Mouse (Mus musculus) lung, postnatal 14 days (tissue): ENCODE measurements around the gene Cox17.

Experiments used
- DNase-seq: peaks from one replicate; pipeline ENCODE4 v3.0.0; 2021

Gene Cox17

GRCm38 (mm10) chr16:38373439-38373838, 26.6 kb downstream of the Cox17 start:
- no peak for DNase-seq

- DNase-seq, result no peak
Measured at GRCm38 (mm10) chr16:38373941-38374340, 27.1 kb downstream of the Cox17 start.

- DNase-seq, result no peak
Measured at GRCm38 (mm10) chr16:38374379-38375140, 27.8 kb downstream of the Cox17 start.

GRCm38 (mm10) chr16:38375182-38375581, 28.4 kb downstream of the Cox17 start:
- no peak for DNase-seq

DNA sequence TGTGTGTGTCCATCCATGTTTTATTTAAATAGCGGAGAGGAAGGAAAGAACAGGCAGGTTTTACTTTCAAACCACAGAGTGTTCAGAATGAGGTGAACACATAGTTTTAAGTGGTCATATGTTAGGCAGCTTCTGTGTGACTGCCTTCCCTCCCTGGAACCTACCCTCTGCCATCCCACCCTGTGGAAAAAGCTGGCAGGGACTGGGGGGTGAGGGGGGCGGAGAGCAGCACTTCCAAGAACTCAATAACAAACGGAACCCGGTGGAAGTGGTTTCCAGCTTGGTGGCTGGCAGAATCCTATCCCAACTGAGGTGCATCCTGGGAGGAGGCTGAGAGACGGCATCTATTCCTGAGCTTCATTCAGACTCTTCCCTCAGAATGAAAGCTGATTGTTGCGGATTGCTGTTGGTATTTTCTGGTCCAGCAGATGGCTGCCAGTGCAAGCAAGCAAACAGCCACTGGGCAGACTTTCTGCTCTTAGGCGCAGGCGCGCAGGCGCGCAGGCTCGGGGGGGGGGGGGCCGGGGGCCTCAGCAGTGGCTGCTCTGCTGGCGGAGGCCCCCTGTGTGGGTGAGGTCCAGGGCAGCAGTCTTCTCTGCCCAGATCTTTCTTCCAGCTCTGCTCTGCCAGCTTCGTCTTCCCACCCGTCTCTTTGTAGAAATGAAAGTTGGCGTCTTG, 29.5 kb downstream of the Cox17 start:
- DNase-seq, result peak; percentile 37

- DNase-seq, result no peak
Measured at GRCm38 (mm10) chr16:38376841-38377249, 30.1 kb downstream of the Cox17 start.

DNA sequence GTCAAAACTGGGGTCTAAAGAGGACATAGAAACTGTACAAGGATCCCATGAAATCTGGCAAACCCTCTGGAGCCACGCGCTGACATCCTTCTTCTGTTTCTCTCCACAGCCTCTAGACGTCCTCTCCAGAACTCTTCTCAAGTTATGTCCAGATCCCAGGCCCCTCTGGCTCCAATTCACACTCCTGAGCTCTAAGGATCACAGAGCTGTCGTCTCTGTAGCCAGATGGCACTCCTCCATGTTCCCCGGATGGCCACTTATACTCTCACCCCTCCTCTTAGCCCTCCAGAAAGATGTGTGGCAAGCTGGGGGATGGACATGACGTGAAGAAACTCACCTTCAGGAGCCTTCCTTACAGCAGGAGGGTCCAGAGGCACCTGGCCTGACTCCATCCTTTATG, 30.8 kb downstream of the Cox17 start:
- DNase-seq, result no peak

- no peak for DNase-seq
Measured at GRCm38 (mm10) chr16:38378591-38378990, 31.8 kb downstream of the Cox17 start.

DNA sequence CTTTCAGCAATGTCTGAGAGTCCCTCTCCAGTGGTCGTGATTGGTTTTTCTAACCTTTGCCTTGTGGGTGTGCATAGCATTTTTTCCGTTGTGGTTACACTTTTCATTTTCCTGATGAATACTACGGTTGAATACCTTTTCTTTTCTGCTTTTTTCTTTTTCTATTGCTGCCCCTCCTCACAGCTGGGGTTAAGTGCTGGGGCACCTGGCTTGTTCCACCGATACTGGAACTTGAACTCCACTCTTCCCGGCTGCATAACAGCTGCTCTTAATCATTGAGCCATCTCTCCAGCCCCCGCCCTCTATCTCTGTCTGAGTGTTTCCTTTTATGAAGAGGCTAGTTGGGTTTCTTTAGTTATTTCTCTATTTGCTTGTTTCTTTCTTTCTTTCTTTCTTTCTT, 32.3 kb downstream of the Cox17 start:
- DNase-seq, result no peak

- DNase-seq, result no peak
Measured at GRCm38 (mm10) chr16:38379493-38379892, 32.7 kb downstream of the Cox17 start.

GRCm38 (mm10) chr16:38379926-38380325, 33.1 kb downstream of the Cox17 start:
- DNase-seq, result no peak

- DNase-seq, result no peak
Measured at GRCm38 (mm10) chr16:38383683-38384082, 36.9 kb downstream of the Cox17 start.

DNA sequence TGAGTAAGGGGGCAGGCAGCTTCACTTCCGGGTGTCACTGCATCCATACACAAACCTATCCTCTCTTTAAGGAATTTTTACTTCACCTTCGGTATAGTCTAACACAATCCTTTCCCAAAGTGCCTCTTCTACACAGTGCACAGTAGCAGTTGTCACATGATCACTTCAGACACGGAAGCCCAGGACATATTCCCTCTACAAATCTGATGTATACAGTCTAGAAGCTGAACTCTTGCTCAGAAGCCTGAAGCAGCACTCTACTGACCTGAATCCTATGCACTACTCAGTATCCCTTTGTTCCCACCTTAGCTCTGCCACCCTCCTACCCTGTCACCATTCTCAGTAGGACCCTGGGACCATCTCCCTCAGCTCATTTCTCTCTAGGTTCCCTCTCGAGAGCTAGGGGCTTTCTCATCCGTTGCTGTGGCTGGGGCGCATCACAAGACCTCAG, 38.4 kb downstream of the Cox17 start:
- no peak for DNase-seq

DNA sequence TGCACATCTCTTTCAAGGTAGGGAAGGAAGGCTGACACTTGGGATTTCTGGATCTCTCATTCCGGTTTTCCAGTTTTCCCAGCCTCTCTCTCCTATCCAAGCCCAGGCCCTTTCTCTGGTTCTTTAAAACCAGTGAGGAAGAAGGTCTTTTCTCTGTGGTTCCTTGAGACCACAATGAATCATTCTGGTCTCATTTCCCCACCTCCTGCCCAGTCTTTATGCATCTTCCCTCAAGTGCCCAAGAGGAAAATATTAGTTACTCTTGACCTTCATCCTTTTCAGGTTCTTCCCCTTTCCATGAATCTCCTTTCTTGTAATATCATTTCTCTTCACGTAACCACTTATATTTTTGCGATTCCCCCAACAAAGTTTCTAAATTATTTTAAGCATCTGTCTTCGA, 38.9 kb downstream of the Cox17 start:
- no peak for DNase-seq

DNA sequence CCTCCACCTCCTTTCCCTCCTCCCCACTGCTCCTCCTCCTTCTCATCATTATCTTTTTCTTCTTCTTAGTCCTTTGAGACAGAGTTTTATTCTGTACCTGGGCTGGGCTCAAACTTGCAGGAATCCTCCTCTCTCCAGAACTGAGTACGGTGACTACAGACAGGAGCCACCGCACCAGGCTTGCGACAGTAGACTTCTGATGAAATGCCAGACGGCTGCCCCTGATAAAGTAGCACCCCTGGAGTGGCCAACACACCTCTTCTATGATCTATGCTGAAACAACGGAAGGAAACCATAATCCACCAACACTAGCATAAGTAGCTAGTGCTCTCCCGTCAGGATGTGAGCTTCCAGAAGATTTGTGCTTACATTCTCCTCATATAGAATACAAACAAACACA, 40.6 kb downstream of the Cox17 start:
- DNase-seq, result no peak

- DNase-seq, result no peak
Measured at GRCm38 (mm10) chr16:38388757-38389156, 42.0 kb downstream of the Cox17 start.

DNA sequence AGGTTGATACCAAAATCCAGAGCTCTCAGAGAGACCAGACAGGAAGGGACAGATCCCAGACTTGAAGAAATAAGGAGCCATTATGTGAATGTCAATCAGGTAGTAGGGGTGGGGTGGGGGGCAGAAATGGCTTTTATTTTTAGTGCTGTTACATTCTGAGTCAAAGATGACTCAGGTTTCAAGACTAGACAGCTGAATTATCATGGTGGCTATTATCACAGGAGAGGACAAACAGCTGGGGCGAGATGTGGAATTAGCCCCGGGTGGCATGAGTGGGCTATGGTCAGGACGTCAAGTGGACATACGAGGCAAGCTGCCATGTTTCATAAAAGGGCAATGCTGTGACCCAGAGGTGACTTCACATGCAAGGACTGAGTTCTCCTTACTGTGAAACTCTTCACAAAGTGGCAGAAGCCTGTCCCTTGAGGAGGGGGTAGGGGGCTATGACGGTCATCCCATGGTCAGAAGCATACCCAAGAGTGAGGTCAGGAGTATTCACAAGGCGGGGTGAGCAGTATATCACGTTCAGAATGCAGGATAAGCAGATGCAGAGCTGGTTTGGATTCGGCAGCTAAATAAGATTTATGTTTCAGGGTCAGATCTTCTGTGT, 42.6 kb downstream of the Cox17 start:
- no peak for DNase-seq

DNA sequence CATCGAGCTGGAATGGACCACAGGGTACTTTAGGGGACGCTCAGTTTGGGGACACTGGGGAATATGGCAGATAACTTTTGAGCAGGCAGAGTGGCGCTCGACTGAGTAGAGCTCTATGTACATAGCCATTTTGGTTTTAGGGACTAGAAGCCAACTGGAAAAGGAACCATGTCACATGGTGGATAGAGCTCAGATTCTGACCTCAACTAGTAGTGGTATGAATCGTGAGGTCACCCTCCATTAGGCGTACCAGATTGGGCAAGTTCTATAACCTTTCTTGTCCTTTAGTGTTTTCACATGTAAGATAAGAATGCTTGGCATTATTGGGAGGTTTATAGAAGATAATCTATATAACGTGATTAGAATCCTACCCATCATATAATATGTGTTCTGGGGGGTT, 43.5 kb downstream of the Cox17 start:
- DNase-seq, result no peak

DNA sequence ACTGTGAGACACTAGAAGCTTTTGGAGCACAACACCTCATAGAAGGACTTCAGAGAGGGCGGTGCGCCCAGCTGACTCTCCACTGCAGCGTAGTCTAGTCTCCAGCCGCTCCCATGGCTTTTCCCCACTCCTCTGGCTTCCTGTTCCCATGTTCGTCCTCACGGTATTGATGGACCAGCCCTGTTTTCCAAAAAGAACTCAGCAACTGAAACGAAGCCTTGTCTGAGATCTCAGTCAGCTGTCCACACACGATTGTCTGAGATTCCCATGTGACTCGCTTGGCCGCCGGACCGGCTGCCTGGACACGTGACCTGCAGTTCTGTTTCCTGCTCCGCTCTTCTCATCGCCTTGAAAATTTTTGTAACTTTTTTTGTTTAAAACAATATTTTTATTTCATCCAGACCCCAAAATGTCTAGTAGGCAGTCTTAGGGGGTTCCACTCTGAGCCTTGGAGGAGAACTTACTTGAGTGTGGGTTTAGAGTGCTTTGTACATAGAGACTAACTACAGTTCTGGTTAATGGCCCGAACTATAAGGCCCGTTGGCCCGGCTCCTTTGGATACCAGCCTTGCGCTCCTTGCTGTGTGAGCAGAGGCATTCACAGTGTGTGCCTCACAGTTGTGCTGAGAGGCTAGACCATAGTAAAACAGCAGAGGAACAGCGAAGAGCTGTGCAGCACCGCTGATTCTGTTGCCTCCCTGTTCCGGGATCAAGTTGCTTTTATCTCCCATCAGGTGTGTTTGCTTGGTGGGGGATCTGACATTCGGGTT, 45.5 kb downstream of the Cox17 start:
- peak; percentile 34 for DNase-seq

GRCm38 (mm10) chr16:38394191-38394618, 47.4 kb downstream of the Cox17 start:
- no peak for DNase-seq

DNA sequence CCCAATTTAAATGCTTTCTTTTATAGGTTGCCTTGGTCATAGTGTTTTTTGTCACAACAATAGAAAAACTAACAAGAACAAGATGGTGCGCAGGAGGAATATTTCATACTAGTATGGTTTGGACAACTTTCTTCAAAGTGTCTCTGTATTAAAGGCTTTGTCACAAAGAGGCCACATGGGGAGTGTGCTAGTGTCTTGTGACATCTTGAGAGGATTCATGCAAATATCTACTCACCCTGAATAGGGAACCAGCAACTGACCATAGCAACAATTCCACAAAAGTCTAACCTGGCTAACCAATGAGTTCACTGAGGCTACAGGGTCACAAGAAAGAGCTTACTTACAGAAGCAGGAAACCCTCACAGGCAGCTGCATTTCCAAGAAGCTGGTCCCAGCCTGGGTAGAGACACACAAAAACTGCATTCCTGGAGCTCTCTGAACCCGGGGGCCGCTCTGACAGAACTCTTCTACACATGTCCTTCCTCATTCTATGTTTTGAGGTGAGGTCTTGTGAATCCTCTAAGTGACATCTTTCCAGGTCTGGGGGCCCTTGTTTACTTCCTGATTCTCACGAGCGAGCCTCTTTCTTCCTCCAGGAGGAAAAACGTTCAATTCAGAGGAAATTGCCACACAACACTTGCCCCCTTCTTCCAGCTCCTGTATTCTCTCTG, 48.4 kb downstream of the Cox17 start:
- DNase-seq, result no peak

DNA sequence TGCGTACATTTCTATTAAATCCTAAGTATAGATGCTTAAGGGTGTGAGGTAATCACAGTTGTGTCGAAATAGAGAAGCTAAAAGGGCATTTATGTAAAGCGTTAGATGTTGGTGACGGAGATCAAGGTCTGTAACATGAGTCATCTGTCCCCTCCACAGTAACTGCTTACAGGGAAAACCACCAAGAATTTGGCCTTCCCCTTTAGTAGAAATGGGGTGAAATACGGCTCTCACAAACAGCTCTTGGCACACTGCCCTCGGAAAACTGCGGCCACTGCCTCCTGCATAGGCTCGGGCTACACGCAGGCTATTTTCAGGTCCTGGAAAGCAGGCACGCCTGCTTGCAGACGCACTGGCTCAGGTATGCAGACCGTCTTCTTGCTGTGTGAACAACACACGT, 49.4 kb downstream of the Cox17 start:
- DNase-seq, result peak; percentile 76

- DNase-seq, result no peak
Measured at GRCm38 (mm10) chr16:38398266-38398665, 51.5 kb downstream of the Cox17 start.
